Mouse (Mus musculus): ENCODE results near the gene Mif4gd. TPM values are rescaled to one million over a fixed set of nuclear protein-coding genes. Genes with fewer than 3 reads are reported as not detected.
"Not testable (repeated sequence)": the region's sequence is repeated elsewhere in the genome, so short reads cannot be mapped to it uniquely, and the experiment has no call there.

Gene Mif4gd
- polyA plus RNA-seq (2015; fragmentation: Nextera tagmentation; extraction: Ambion mirVana), result 30.2 and 34.5 TPM in 2 replicates

DNA sequence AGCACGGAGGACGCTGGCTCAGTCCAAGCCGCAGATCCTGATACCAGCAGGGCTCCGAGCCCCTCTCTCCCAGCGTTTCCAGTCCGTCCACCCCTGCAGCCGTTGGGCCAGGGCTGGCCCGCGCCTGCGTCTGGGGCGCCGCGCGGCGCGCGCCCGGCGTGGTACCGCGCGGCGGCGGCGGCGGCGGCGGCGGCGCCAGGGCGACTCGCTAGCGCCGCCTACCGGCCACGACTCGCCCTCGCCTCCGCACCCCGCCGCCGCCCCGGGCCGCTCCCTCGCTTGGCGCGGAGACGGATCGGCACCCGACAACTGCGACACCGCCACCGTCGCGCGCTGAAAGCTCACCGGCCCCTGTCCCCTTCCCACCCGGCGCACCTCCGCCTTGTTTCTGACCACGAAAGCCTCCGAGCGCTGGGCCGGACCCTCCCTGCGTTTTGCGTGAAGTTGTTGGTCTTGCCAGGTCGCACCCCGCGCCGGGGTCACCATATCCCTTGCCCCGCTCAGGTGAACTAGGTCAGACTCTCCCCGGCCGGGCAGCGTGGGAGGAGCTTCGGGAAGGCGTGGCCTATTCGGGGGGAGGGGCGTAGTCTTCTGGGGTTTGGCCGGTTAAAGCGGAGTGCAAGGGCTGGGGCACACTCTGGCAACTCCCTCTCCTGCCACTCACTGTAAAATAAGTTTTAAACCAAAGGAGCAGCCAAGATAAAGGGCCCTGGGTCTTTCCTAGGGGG lies at the start of gene Mif4gd:
Gene Mif4gd (minus strand): TSS at position 560 of the 728 bp plus-strand sequence.
- WGBS, result under 1% methylated on average over 54 of the region's 80 CpGs
- peak; percentile 84 for ATAC-seq (replicated peaks; ENCODE audit: insufficient number of reproducible peaks, insufficient read depth, low FRiP score, low read depth)

GRCm38 (mm10) chr11:115660376-115660775 lies 47.6 kb upstream of the Mif4gd start:
- no peak for ATAC-seq (replicated peaks; ENCODE audit: insufficient number of reproducible peaks, insufficient read depth, low FRiP score, low read depth)
- WGBS, result 93% methylated on average over 4 of the region's 4 CpGs
- peaks cover 8% of the 10 kb centered on the region for H3K4me1 ChIP-seq (replicated peaks)
- H3K27me3 ChIP-seq, result no peaks in the 10 kb centered on the region
- no peak overlapping the region for H3K9ac ChIP-seq
- no peak overlapping the region for H3K27ac ChIP-seq
- H3K4me2 ChIP-seq, result no peak overlapping the region
- no peak overlapping the region for H3K4me3 ChIP-seq
- H3K36me3 ChIP-seq, result peaks cover 9% of the 10 kb centered on the region
- no peaks in the 10 kb centered on the region for H3K9me3 ChIP-seq (replicated peaks)

More for the DNA sequence above, at the start of gene Mif4gd:
- H3K36me3 ChIP-seq, result peaks cover 12% of the 10 kb centered on the region; the same call in 1 of the 2 replicates
- H3K4me2 ChIP-seq, result peak within 1 kb of the TSS; percentile 93
- peaks cover 37% of the 10 kb centered on the region for H3K4me1 ChIP-seq (replicated peaks)
- peak within 1 kb of the TSS; percentile 98 for H3K27ac ChIP-seq
- H3K9me3 ChIP-seq (replicated peaks), result no peaks in the 10 kb centered on the region
- H3K27me3 ChIP-seq, result no peaks in the 10 kb centered on the region
- peak within 1 kb of the TSS; percentile 83 for H3K9ac ChIP-seq
- H3K4me3 ChIP-seq, result peak within 1 kb of the TSS; percentile 85

DNA sequence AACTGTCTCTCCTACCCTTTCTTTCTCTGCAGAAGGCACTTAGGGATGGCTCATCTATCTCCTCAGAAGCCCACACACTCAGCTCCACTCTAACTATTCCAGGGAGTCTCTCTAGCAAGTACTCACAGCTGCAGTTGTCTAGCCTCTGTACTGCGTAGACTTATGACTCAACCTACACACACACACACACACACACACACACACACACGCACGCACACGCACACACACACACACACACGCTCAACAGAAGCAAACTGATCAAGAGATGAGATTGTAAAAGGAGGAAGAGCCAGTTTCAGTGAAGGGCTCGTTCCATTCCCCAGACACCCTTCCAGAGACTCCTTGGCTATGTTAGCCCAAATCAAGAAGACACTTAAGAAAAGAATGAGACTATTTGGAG lies 45.8 kb upstream of the Mif4gd start:
- H3K27me3 ChIP-seq, result no peaks in the 10 kb centered on the region
- H3K9me3 ChIP-seq (replicated peaks), result no peaks in the 10 kb centered on the region
- no peak overlapping the region for H3K9ac ChIP-seq
- WGBS, result 83% methylated on average over 6 of the region's 6 CpGs
- no peak overlapping the region for H3K4me3 ChIP-seq
- H3K4me1 ChIP-seq (replicated peaks), result peaks cover 11% of the 10 kb centered on the region
- no peak for ATAC-seq (replicated peaks; ENCODE audit: insufficient number of reproducible peaks, insufficient read depth, low FRiP score, low read depth)
- no peak overlapping the region for H3K27ac ChIP-seq
- H3K36me3 ChIP-seq, result peaks cover 21% of the 10 kb centered on the region
- no peak overlapping the region for H3K4me2 ChIP-seq

DNA sequence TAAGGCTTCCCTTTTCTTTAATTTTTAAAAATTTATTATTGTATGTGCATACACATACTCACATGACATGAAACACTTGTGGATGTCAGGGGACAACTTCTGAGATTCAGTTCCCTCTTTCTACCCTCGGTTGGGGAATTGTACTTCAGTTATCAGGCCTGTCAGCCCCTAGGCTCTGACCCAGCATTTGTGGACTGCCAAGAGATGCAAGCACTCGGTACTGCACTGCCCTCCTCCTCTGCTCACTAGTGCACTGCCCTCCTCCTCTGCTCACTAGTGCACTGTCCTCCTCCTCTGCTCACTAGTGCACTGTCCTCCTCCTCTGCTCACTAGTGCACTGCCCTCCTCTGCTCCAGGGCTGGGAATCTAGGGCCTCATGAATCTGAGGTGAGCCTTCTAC lies 41.4 kb upstream of the Mif4gd start:
- 37% methylated on average over 2 of the region's 2 CpGs for WGBS
- no peaks in the 10 kb centered on the region for H3K9me3 ChIP-seq (replicated peaks)
- H3K27ac ChIP-seq, result peak overlapping the region; percentile 88; the same call in 1 of the 2 replicates
- peaks cover 33% of the 10 kb centered on the region for H3K4me1 ChIP-seq (replicated peaks)
- H3K27me3 ChIP-seq, result no peaks in the 10 kb centered on the region
- peaks cover 15% of the 10 kb centered on the region for H3K36me3 ChIP-seq
- no peak for ATAC-seq (replicated peaks; ENCODE audit: insufficient number of reproducible peaks, insufficient read depth, low FRiP score, low read depth)
- H3K4me2 ChIP-seq, result no peak overlapping the region
- H3K9ac ChIP-seq, result no peak overlapping the region; the same call in 1 of the 2 replicates
- no peak overlapping the region for H3K4me3 ChIP-seq

- peak; percentile 85 for ATAC-seq (replicated peaks; ENCODE audit: insufficient number of reproducible peaks, insufficient read depth, low FRiP score, low read depth)
- Histone ChIP-seq H3K9me3 (replicated peaks) (no peaks in the 10 kb centered on the region), H3K4me2 (peak overlapping the region; percentile 21), H3K27me3 (no peaks in the 10 kb centered on the region), H3K9ac (no peak overlapping the region), H3K36me3 (peaks cover 21% of the 10 kb centered on the region), H3K27ac (peak overlapping the region; percentile 88), H3K4me1 (replicated peaks) (peaks cover 33% of the 10 kb centered on the region), H3K4me3 (no peak overlapping the region)
- WGBS, result 46% methylated on average over 3 of the region's 3 CpGs
Measured at GRCm38 (mm10) chr11:115653194-115653593, 40.4 kb upstream of the Mif4gd start.

- peaks cover 33% of the 10 kb centered on the region for H3K4me1 ChIP-seq (replicated peaks)
- no peak overlapping the region for H3K4me2 ChIP-seq
- no peak overlapping the region for H3K4me3 ChIP-seq
- ATAC-seq (replicated peaks; ENCODE audit: insufficient number of reproducible peaks, insufficient read depth, low FRiP score, low read depth), result no peak
- no peak overlapping the region for H3K9ac ChIP-seq
- 86% methylated on average over 3 of the region's 3 CpGs for WGBS
- no peaks in the 10 kb centered on the region for H3K9me3 ChIP-seq (replicated peaks)
- peaks cover 26% of the 10 kb centered on the region for H3K36me3 ChIP-seq
- no peak overlapping the region for H3K27ac ChIP-seq
- H3K27me3 ChIP-seq, result no peaks in the 10 kb centered on the region
Measured at GRCm38 (mm10) chr11:115651680-115652079, 38.9 kb upstream of the Mif4gd start.

DNA sequence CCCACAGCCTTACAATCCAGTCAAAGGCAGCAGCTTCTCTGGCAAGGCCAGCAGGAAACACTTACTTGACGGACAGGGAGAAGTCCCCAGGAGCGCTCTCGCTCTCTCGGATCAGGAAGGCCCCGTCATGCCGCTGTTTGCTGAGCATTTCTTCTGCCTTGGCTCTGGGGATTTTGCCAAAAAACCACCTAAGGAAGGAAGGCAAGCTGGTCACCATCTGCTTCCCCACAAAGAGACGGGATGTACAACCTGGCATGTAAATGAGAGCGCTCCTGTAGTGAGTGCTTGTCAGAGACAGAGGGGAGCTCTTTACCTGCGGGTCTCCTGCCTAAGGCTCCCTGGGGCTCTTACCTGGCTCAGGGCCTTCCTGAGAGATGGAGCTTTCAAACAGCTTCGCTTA lies 36.9 kb upstream of the Mif4gd start:
- no peaks in the 10 kb centered on the region for H3K9me3 ChIP-seq (replicated peaks)
- H3K4me2 ChIP-seq, result no peak overlapping the region
- H3K27ac ChIP-seq, result peak overlapping the region; percentile 17; the same call in 1 of the 2 replicates
- no peak overlapping the region for H3K4me3 ChIP-seq
- WGBS, result 49% methylated on average over 10 of the region's 10 CpGs
- no peak overlapping the region for H3K9ac ChIP-seq
- no peak for ATAC-seq (replicated peaks; ENCODE audit: insufficient number of reproducible peaks, insufficient read depth, low FRiP score, low read depth)
- H3K4me1 ChIP-seq (replicated peaks), result peaks cover 33% of the 10 kb centered on the region
- no peaks in the 10 kb centered on the region for H3K27me3 ChIP-seq
- peaks cover 30% of the 10 kb centered on the region for H3K36me3 ChIP-seq

DNA sequence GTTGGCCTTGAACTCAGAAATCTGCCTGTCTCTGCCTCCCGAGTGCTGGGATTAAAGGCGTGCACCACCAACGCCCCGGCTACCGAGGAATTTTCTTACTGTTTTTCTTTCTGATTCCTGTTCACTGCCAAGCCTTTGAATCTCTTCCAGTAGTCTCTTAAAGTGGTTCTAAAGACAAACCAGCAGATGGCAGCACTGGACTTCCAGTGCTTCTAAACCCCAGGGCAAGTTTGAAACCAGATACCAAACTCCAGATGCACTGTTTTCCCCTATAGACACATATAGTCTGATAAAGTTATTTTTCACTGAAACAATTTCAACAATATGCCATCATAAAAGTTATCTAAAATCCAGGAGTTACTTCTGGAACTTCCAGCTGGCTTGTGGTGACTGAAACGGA lies 34.7 kb upstream of the Mif4gd start:
- H3K36me3 ChIP-seq, result peaks cover 34% of the 10 kb centered on the region
- ATAC-seq (replicated peaks; ENCODE audit: insufficient number of reproducible peaks, insufficient read depth, low FRiP score, low read depth), result no peak
- H3K27me3 ChIP-seq, result no peaks in the 10 kb centered on the region
- no peak overlapping the region for H3K4me3 ChIP-seq
- WGBS, result 33% methylated on average over 6 of the region's 6 CpGs
- H3K9me3 ChIP-seq (replicated peaks), result no peaks in the 10 kb centered on the region
- no peak overlapping the region for H3K27ac ChIP-seq
- no peak overlapping the region for H3K4me2 ChIP-seq
- H3K4me1 ChIP-seq (replicated peaks), result peaks cover 14% of the 10 kb centered on the region
- no peak overlapping the region for H3K9ac ChIP-seq

DNA sequence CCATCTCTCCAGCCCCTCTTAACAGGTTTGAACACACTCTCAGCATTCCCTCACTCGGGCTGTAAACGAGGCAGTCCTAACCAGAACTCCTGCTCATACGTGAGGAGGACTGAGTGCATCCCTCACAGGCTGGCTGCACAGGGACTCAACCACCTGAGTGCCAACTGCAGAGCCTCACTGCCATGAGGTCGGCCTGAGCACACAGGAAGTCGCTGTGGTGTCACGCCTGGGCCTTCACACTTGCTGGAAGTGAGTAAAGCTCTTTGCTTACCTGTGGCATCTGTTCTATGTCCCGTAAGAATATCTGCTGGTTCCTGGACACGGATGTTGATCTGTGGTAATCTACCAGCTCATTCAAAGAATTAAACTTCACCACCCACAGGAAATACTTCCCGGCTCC lies 33.7 kb upstream of the Mif4gd start:
- H3K4me1 ChIP-seq (replicated peaks), result peaks cover 13% of the 10 kb centered on the region
- no peak for ATAC-seq (replicated peaks; ENCODE audit: insufficient number of reproducible peaks, insufficient read depth, low FRiP score, low read depth)
- no peaks in the 10 kb centered on the region for H3K27me3 ChIP-seq
- H3K27ac ChIP-seq, result no peak overlapping the region
- H3K36me3 ChIP-seq, result peaks cover 34% of the 10 kb centered on the region
- 91% methylated on average over 9 of the region's 9 CpGs for WGBS
- no peak overlapping the region for H3K4me3 ChIP-seq
- H3K9ac ChIP-seq, result no peak overlapping the region
- H3K9me3 ChIP-seq (replicated peaks), result no peaks in the 10 kb centered on the region
- no peak overlapping the region for H3K4me2 ChIP-seq

DNA sequence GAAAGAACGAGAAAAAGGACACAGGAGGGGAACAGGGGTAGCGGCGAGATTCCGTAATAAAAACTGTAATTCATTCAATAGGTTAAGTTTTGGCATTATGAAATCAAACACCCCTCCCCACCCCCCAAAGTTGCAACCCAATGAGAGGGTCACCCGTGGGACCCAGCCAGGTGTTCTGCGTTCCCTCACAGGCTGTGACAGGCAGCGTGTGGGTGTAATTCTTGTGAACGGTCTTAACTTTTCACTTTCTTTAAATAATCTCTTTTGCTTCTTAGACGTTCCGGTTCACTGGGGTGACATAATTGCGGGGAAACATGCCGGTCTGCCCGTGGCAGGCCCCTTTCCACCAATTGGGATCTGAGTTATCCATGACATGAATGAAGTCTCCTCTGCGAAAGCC lies 32.7 kb upstream of the Mif4gd start:
- peaks cover 34% of the 10 kb centered on the region for H3K36me3 ChIP-seq
- H3K4me2 ChIP-seq; ATAC-seq (replicated peaks; ENCODE audit: insufficient number of reproducible peaks, insufficient read depth, low FRiP score, low read depth); H3K4me3 ChIP-seq; H3K9me3 ChIP-seq (replicated peaks); H3K27me3 ChIP-seq; H3K9ac ChIP-seq; H3K27ac ChIP-seq: not testable (repeated sequence)
- peaks cover 12% of the 10 kb centered on the region for H3K4me1 ChIP-seq (replicated peaks)
- WGBS, result 74% methylated on average over 14 of the region's 14 CpGs

DNA sequence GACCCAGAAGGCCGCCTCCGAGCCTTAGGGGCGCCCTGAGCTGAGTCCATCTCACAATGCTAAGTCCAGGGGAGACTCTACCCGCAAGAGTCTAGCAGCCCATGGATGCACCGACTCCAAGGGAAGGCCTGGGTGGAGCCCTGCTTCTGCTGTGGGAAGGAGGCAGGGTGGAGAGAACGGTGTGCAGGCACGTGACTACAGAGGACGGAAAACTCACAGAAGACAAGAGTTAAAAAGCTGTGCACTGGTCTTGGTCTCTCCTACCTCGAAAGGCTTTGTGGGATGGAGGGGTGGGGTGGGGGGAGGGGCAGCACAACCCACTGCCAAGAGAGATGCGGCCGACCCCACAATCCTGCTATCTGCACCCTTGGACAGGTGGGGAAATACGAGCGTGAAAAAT lies 31.5 kb upstream of the Mif4gd start:
- no peak overlapping the region for H3K4me3 ChIP-seq
- WGBS, result 92% methylated on average over 13 of the region's 13 CpGs
- no peaks in the 10 kb centered on the region for H3K27me3 ChIP-seq
- H3K9me3 ChIP-seq (replicated peaks), result no peaks in the 10 kb centered on the region
- ATAC-seq (replicated peaks; ENCODE audit: insufficient number of reproducible peaks, insufficient read depth, low FRiP score, low read depth), result no peak
- peaks cover 6% of the 10 kb centered on the region; the same call in 1 of the 2 replicates for H3K4me1 ChIP-seq (replicated peaks)
- peaks cover 30% of the 10 kb centered on the region for H3K36me3 ChIP-seq
- H3K27ac ChIP-seq, result no peak overlapping the region
- H3K9ac ChIP-seq, result no peak overlapping the region
- no peak overlapping the region for H3K4me2 ChIP-seq

DNA sequence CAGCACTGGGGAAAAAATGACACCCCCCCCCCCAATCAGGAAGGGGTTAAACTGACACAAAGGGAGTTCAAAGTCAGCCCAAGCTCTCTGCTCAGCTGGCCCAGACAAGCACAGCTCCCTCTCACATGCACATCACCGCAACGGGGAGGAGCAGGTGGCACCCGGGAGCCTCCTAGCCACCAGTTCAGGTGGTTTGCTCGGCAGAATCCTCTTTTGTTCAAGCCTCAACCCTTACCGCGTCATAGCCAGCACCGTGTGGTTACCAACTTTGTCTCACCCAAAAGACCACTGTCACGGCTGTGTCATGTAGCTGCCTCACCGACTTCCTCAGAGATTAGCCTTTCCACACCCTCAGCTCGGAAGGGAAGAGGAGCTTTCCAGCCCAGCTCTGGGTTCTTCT lies 30.5 kb upstream of the Mif4gd start:
- H3K9ac ChIP-seq, result no peak overlapping the region
- no peak overlapping the region for H3K4me2 ChIP-seq
- H3K4me3 ChIP-seq, result no peak overlapping the region
- 61% methylated on average over 10 of the region's 10 CpGs for WGBS
- no peaks in the 10 kb centered on the region for H3K27me3 ChIP-seq
- peaks cover 25% of the 10 kb centered on the region for H3K36me3 ChIP-seq
- no peak overlapping the region for H3K27ac ChIP-seq
- ATAC-seq (replicated peaks; ENCODE audit: insufficient number of reproducible peaks, insufficient read depth, low FRiP score, low read depth), result no peak
- no peaks in the 10 kb centered on the region for H3K9me3 ChIP-seq (replicated peaks)
- H3K4me1 ChIP-seq (replicated peaks), result peaks cover 9% of the 10 kb centered on the region; the same call in 1 of the 2 replicates
